Mouse (Mus musculus) ES-Bruce4 (cell line): ENCODE data around the gene Epha6. TPM values are rescaled to one million over a fixed set of nuclear protein-coding genes. Genes with fewer than 3 reads are reported as not detected.

Source experiments
- H3K27ac ChIP-seq: 2 replicates; pipeline ENCODE4 v1.5.1; 2012; ENCODE audit warnings: low read length, inconsistent platforms; ENCODE audit not compliant: insufficient read depth
- H3K27me3 ChIP-seq: 2 replicates; pipeline ENCODE4 v1.6.1; 2012; ENCODE audit warnings: mild to moderate bottlenecking, low read length, inconsistent platforms; ENCODE audit not compliant: control insufficient read depth, poor library complexity, insufficient read depth, severe bottlenecking
- H3K36me3 ChIP-seq: 2 replicates; pipeline ENCODE4 v1.6.1; 2012; ENCODE audit warnings: inconsistent platforms, mild to moderate bottlenecking, low read length, moderate library complexity; ENCODE audit not compliant: control insufficient read depth, poor library complexity, insufficient read depth, severe bottlenecking
- H3K4me1 ChIP-seq: one replicate; pipeline ENCODE4 v1.8.1; 2011; ENCODE audit warnings: low read length; ENCODE audit not compliant: control insufficient read depth, insufficient read depth
- H3K4me3 ChIP-seq: 2 replicates; pipeline ENCODE4 v1.5.1; 2011; ENCODE audit warnings: low read depth, mild to moderate bottlenecking, low read length
- H3K9ac ChIP-seq: 2 replicates; pipeline ENCODE4 v1.6.1; 2012; ENCODE audit warnings: low read depth, mild to moderate bottlenecking, inconsistent platforms; ENCODE audit not compliant: poor library complexity, severe bottlenecking
- H3K9me3 ChIP-seq: replicated peaks from 2 replicates; pipeline ENCODE4 v1.6.1; 2012; ENCODE audit warnings: mild to moderate bottlenecking, low read length, inconsistent platforms; ENCODE audit not compliant: control insufficient read depth, poor library complexity, insufficient read depth, severe bottlenecking
- CTCF ChIP-seq: IDR thresholded peaks from one replicate; pipeline ENCODE4 v1.8.1; 2011; ENCODE audit warnings: low read depth, low read length
- EP300 ChIP-seq: IDR thresholded peaks from 2 replicates; pipeline ENCODE4 v1.6.1; 2011; ENCODE audit warnings: low read depth, low read length; ENCODE audit not compliant: insufficient read depth
- POLR2A ChIP-seq: IDR thresholded peaks from one replicate; pipeline ENCODE4 v1.8.1; 2011; ENCODE audit warnings: low read length; ENCODE audit not compliant: insufficient read depth
- polyA plus RNA-seq: library from polyadenylated mRNA; stranded (reverse); fragments of >200 nt; gene quantifications from 2 replicates; pipeline ENCODE4 v1.2.4, GENCODE M21; 2011; ENCODE audit warnings: low read depth; ENCODE audit not compliant: missing spikeins, insufficient read depth, insufficient read length

Gene Epha6
- polyA plus RNA-seq, 1 experiment: not detected

- Histone ChIP-seq H3K27ac (no peak overlapping the region), H3K27me3 (no peaks in the 10 kb centered on the region), H3K36me3 (no peaks in the 10 kb centered on the region), H3K9ac (no peak overlapping the region), H3K4me1 (no peaks in the 10 kb centered on the region), H3K9me3 (no peaks in the 10 kb centered on the region), H3K4me3 (no peak overlapping the region)
- no peak for TF ChIP-seq EP300
- no peak for TF ChIP-seq POLR2A
- no peak for TF ChIP-seq CTCF
These were observed 833.0 kb downstream of the Epha6 start for GRCm38 (mm10) chr16:59772297-59772696.

- no peak for TF ChIP-seq POLR2A
- no peak for TF ChIP-seq CTCF
- TF ChIP-seq EP300: no peak
- H3K27ac ChIP-seq: no peak overlapping the region
- no peak overlapping the region for H3K4me3 ChIP-seq
- no peaks in the 10 kb centered on the region for H3K9me3 ChIP-seq
- no peak overlapping the region for H3K9ac ChIP-seq
- H3K36me3 ChIP-seq: no peaks in the 10 kb centered on the region
- no peaks in the 10 kb centered on the region for H3K4me1 ChIP-seq
- no peaks in the 10 kb centered on the region for H3K27me3 ChIP-seq
These were observed 834.9 kb downstream of the Epha6 start for GRCm38 (mm10) chr16:59770421-59770820.

GRCm38 (mm10) chr16:59769936-59770335 is 835.4 kb downstream of the Epha6 start:
- H3K4me3 ChIP-seq: no peak overlapping the region
- H3K4me1 ChIP-seq: no peaks in the 10 kb centered on the region
- H3K9ac ChIP-seq: no peak overlapping the region
- TF ChIP-seq CTCF (no peak), POLR2A (no peak), EP300 (no peak)
- H3K9me3 ChIP-seq: no peaks in the 10 kb centered on the region
- H3K27ac ChIP-seq: no peak overlapping the region
- H3K27me3 ChIP-seq: no peaks in the 10 kb centered on the region
- H3K36me3 ChIP-seq: no peaks in the 10 kb centered on the region

- H3K9ac ChIP-seq: no peak overlapping the region
- H3K4me1 ChIP-seq: no peaks in the 10 kb centered on the region
- no peaks in the 10 kb centered on the region for H3K36me3 ChIP-seq
- no peak overlapping the region for H3K4me3 ChIP-seq
- TF ChIP-seq POLR2A (no peak), CTCF (no peak), EP300 (no peak)
- H3K9me3 ChIP-seq: no peaks in the 10 kb centered on the region
- H3K27ac ChIP-seq: no peak overlapping the region
- no peaks in the 10 kb centered on the region for H3K27me3 ChIP-seq
These were observed 844.5 kb downstream of the Epha6 start for GRCm38 (mm10) chr16:59760875-59761274.

GRCm38 (mm10) chr16:59750905-59751304 is 854.4 kb downstream of the Epha6 start:
- H3K9ac ChIP-seq: no peak overlapping the region
- H3K27ac ChIP-seq: no peak overlapping the region
- no peaks in the 10 kb centered on the region for H3K36me3 ChIP-seq
- no peak for TF ChIP-seq EP300
- no peak for TF ChIP-seq CTCF
- TF ChIP-seq POLR2A: no peak
- H3K27me3 ChIP-seq: no peaks in the 10 kb centered on the region
- no peaks in the 10 kb centered on the region for H3K4me1 ChIP-seq
- no peaks in the 10 kb centered on the region for H3K9me3 ChIP-seq
- H3K4me3 ChIP-seq: no peak overlapping the region

GRCm38 (mm10) chr16:59743669-59744068 is 861.7 kb downstream of the Epha6 start:
- H3K27ac ChIP-seq: no peak overlapping the region
- H3K27me3 ChIP-seq: no peaks in the 10 kb centered on the region
- no peak overlapping the region for H3K4me3 ChIP-seq
- no peak overlapping the region for H3K9ac ChIP-seq
- TF ChIP-seq EP300 (no peak), POLR2A (no peak), CTCF (no peak)
- H3K36me3 ChIP-seq: no peaks in the 10 kb centered on the region
- H3K4me1 ChIP-seq: no peaks in the 10 kb centered on the region
- H3K9me3 ChIP-seq: no peaks in the 10 kb centered on the region
